Mouse (Mus musculus) lung, postnatal 0 days (tissue): ENCODE data around the gene Ewsr1.

Experiments used
- CTCF ChIP-seq: IDR thresholded peaks from 2 replicates; pipeline ENCODE4 v1.5.1; 2016; ENCODE audit warnings: antibody characterized with exemption, mild to moderate bottlenecking
- EP300 ChIP-seq: IDR thresholded peaks from 2 replicates; pipeline ENCODE4 v1.6.1; 2016; ENCODE audit warnings: antibody characterized with exemption, mild to moderate bottlenecking, control low read depth

DNA sequence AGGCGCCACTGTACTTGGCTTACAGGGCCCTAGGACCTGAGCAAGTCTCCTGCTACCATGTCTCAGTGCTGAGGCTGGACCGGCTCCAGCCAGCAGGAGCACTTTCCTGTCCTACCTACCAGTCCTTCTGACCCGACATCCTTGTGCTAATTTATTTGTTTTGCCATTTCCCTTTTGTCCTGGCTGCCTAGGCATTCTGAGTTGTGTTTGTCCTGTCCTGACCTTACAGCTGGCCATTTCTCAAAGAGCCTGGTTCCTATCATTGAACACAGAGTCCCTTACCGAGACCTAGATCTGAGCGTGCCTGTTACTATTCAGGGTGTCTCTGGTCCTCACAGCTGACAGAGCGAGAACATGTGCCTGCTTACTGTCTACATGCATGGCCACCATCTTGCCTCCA lies 44.2 kb downstream of the Ewsr1 start:
- TF ChIP-seq CTCF: no peak
- no peak for TF ChIP-seq EP300
